Mouse (Mus musculus) activated CD4-positive, CD25-positive, alpha-beta regulatory T cell, adult 9 weeks (primary cell): Measurements from ENCODE around the gene Ugt2a1. TPM values are rescaled to one million over a fixed set of nuclear protein-coding genes. Genes with fewer than 3 reads are reported as not detected.

Source experiments
- polyA plus RNA-seq: library from polyadenylated mRNA; unstranded; fragments of 100-300 nt; shearing (Covaris generic); gene quantifications from one replicate; pipeline ENCODE4 v1.2.1, GENCODE M21; 2017

The Ugt2a1 gene
- polyA plus RNA-seq: not detected

DNA sequence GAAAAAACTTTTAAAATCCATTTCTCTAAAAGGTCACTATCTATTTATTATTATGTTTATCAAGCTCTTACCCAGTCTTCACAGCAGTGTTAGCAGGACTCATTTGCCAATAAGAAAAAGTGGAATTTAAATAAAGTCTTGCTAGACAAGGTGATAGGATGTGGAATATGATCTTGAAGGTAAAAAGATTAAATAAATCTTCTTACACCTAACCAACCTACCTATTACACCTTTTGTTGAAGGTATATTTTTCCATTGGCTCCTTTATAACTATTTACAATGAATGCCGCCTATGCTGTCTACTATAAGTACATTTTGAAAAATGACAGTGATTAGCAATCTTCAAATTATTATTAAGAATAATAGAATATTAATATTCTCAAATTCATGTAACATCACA lies at the start of gene Ugt2a1:
TSS of gene Ugt2a1 (minus strand) at position 101 of the 400 bp plus-strand sequence.

DNA sequence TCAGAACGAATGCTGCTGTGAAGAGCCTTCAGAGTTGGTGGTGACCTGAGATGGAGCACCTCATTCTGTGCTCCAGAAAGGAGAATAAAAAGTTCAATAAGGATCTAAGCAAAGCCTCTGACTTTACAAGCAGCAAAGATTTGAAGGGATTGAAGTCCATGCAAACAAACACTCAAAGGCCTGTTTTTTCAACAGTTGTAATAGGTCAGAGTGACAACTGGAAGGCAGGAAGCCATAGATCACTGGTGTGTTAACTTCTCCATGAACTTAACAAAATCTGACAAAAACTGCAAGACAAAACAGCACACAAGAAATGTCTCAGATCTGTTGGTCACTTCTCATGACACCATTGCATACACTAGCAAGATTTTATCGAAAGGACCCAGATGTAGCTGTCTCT lies 47.4 kb upstream of the Ugt2a1 start, which contains the start of gene Sult1b1:
TSS of gene Sult1b1 (minus strand) at position 85 of the 400 bp plus-strand sequence.

DNA sequence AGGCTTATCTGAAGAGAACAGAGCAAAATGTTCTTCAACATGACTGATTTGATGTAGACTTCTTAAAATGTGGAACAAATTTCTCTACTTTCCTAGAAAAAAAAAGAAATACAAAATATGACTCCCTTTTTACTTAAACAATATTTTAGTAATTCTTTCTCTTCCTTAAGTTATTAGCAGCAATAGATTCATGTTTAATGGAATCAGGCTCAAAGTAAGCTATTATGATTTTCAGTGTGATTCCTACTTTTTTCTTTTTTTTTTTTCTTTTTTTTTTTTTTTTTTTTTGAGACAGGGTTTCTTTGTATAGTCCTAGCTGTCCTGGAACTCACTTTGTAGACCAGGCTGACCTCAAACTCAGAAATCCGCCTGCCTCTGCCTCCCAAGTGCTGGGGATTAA lies 4.0 kb downstream of the Ugt2a1 start, which contains the start of gene Gm43638:
TSS of gene Gm43638 (minus strand) at position 101 of the 400 bp plus-strand sequence.

DNA sequence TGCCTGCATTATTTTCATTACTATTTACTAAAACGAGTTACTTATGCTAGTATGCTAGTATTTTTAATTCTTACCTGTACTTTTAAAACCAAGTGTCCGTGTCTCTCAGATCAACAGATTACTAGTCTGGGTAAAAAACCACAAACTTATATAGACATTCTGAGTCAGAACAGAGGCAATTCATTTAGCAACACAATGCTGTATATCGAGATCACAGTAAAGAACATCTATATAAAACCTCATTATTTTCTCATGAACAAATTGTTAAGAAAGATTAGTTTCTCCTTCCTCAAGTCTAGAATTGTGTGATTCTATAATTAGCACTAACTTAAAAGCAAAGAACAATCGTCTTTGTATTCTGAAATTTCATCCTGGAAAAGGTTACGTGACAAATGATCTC lies 8.5 kb downstream of the Ugt2a1 start, which contains the start of gene Ugt2a2:
TSS of gene Ugt2a2 (minus strand) at position 101 of the 400 bp plus-strand sequence.

DNA sequence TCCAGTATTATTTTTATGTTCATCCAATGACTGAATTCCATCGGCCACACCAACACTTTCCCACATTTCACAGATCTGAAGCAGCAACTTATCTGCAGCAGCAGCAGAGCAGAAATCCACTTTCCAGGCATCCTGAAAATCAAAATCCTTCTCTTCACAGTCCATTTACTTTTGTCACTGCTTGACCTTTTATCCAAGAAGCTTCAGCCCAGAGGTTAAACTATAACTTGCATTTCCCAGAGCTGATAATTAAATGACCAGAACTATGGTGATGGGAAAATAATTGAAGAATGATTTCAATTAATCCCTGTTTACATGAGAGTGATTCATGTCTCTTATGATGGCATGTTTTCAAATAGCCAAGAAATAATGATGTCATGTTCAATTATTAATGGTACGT lies 66.6 kb downstream of the Ugt2a1 start, which contains the start of gene Ugt2b38:
TSS of gene Ugt2b38 (minus strand) at position 163 of the 400 bp plus-strand sequence.

Other genes starting within 250 kb of the Ugt2a1 start
- gene Ugt2b37, start 236.1 kb downstream of the Ugt2a1 start, polyA plus RNA-seq: not detected
- not detected for gene Ugt2a3, start 153.7 kb downstream of the Ugt2a1 start, polyA plus RNA-seq
- gene Ugt2b38, start 66.7 kb downstream of the Ugt2a1 start, polyA plus RNA-seq: not detected
- gene Ugt2a2, start 8.6 kb downstream of the Ugt2a1 start, polyA plus RNA-seq: not detected
- not detected for gene Gm43638, start 4.1 kb downstream of the Ugt2a1 start, polyA plus RNA-seq
- gene Sult1b1, start 47.3 kb upstream of the Ugt2a1 start, polyA plus RNA-seq: not detected
- gene Sult1d1, start 78.2 kb upstream of the Ugt2a1 start, polyA plus RNA-seq: not detected
- not detected for gene Sult1e1, start 100.7 kb upstream of the Ugt2a1 start, polyA plus RNA-seq
- not detected for gene Csn1s1, start 175.3 kb upstream of the Ugt2a1 start, polyA plus RNA-seq
- not detected for gene Csn2, start 208.8 kb upstream of the Ugt2a1 start, polyA plus RNA-seq